Mouse (Mus musculus) ES-E14 (cell line): ENCODE results near the gene Adgrl3. TPM values are rescaled to one million over a fixed set of nuclear protein-coding genes. Genes with fewer than 3 reads are reported as not detected.

Experiments
- DNase-seq: peaks from one replicate; pipeline ENCODE4 v3.0.0-alpha.2; 2013; ENCODE audit warnings: low read depth, low spot score
- H3K27ac ChIP-seq: 2 replicates; pipeline ENCODE4 v1.5.1; 2012; ENCODE audit warnings: low read depth, mild to moderate bottlenecking, low read length, moderate library complexity, mixed read lengths; ENCODE audit not compliant: poor library complexity, insufficient read depth, severe bottlenecking
- H3K36me3 ChIP-seq: 2 replicates; pipeline ENCODE4 v1.6.1; 2012; ENCODE audit warnings: mild to moderate bottlenecking, low read length, moderate library complexity, mixed read lengths; ENCODE audit not compliant: control insufficient read depth, poor library complexity, insufficient read depth, severe bottlenecking
- H3K4me1 ChIP-seq, 2 experiments: fragments of 150-350 bp in 1 of 2; sonication (generic) in 1 of 2; 2 replicates each; pipeline ENCODE4 v1.6.1; 2012; ENCODE audit warnings: low read length in 2 of 2, mild to moderate bottlenecking in 1 of 2, mixed read lengths in 1 of 2; ENCODE audit not compliant: control insufficient read depth in 2 of 2, insufficient read depth in 2 of 2, poor library complexity in 1 of 2
- H3K4me3 ChIP-seq, 2 experiments: fragments of 150-350 bp in 1 of 2; sonication (generic) in 1 of 2; 2 replicates each; pipeline ENCODE4 v1.5.1; 2012; ENCODE audit warnings: low read length in 2 of 2, low read depth in 1 of 2, mild to moderate bottlenecking in 1 of 2, mixed read lengths in 1 of 2; ENCODE audit not compliant: insufficient read depth in 1 of 2, poor library complexity in 1 of 2, severe bottlenecking in 1 of 2
- H3K9ac ChIP-seq: 2 replicates; pipeline ENCODE4 v1.6.1; 2012; ENCODE audit warnings: low read depth, mild to moderate bottlenecking, low read length, mixed read lengths; ENCODE audit not compliant: poor library complexity, insufficient read depth, severe bottlenecking
- H3K9me3 ChIP-seq: fragments of 150-350 bp; sonication (generic); 2 replicates; pipeline ENCODE4 v1.6.1; 2012; ENCODE audit warnings: low read depth, mild to moderate bottlenecking, low read length; ENCODE audit not compliant: control insufficient read depth, insufficient read depth
- CHD2 ChIP-seq: IDR thresholded peaks from 2 replicates; pipeline ENCODE4 v1.6.1; 2014; ENCODE audit warnings: mild to moderate bottlenecking, low read depth, low read length, inconsistent platforms
- HCFC1 ChIP-seq: IDR thresholded peaks from 2 replicates; pipeline ENCODE4 v1.6.1; 2012; ENCODE audit warnings: low read length, inconsistent platforms, borderline replicate concordance; ENCODE audit not compliant: insufficient read depth
- MAFK ChIP-seq: IDR thresholded peaks from 2 replicates; pipeline ENCODE4 v1.6.1; 2014; ENCODE audit warnings: mild to moderate bottlenecking, low read depth, low read length, inconsistent platforms; ENCODE audit not compliant: insufficient read depth
- ZC3H11A ChIP-seq: IDR thresholded peaks from 2 replicates; pipeline ENCODE4 v1.6.1; 2012; ENCODE audit warnings: low read depth, mild to moderate bottlenecking, inconsistent platforms, low read length, borderline replicate concordance
- ZNF384 ChIP-seq: IDR thresholded peaks from 2 replicates; pipeline ENCODE4 v1.6.1; 2012; ENCODE audit warnings: low read depth, low read length, inconsistent platforms
- in situ Hi-C, 2 experiments: fragments of 600-800 bp; cut with MboI; formaldehyde crosslinking; loops; one replicate each; pipeline ENCODE4 v1.15.1; 2025; ENCODE audit warnings: low sequenced_read_pairs in 2 of 2, inconsistent platforms in 1 of 2; ENCODE audit not compliant: unreplicated experiment in 2 of 2
- total RNA-seq: library from RNA; depleted of rRNA; stranded (reverse); fragments of 300-350 nt; gene quantifications from 2 replicates; pipeline ENCODE4 v1.2.3, GENCODE M21; 2012

The Adgrl3 gene
- total RNA-seq, 1 experiment, result 5.4 TPM

GRCm38 (mm10) chr5:81676896-81677295 is 657.0 kb downstream of the Adgrl3 start:
- TF ChIP-seq ZC3H11A, result no peak
- no peak for TF ChIP-seq MAFK
- no peak for TF ChIP-seq ZNF384
- no peak for TF ChIP-seq HCFC1
- no peak for TF ChIP-seq CHD2
- Histone ChIP-seq H3K36me3 (no peaks in the 10 kb centered on the region), H3K4me3 (no peak overlapping the region), H3K4me1 (no peaks in the 10 kb centered on the region), H3K9me3 (no peaks in the 10 kb centered on the region), H3K9ac (no peak overlapping the region), H3K27ac (no peak overlapping the region)
- in situ Hi-C loops, result no loop called here
- DNase-seq, result no peak

GRCm38 (mm10) chr5:81686206-81686605 is 666.3 kb downstream of the Adgrl3 start:
- Histone ChIP-seq H3K9me3 (no peaks in the 10 kb centered on the region), H3K4me3 (no peak overlapping the region), H3K27ac (no peak overlapping the region), H3K4me1 (no peaks in the 10 kb centered on the region), H3K9ac (no peak overlapping the region), H3K36me3 (no peaks in the 10 kb centered on the region)
- TF ChIP-seq ZNF384 (no peak), HCFC1 (no peak), MAFK (no peak), ZC3H11A (no peak), CHD2 (no peak)
- no peak for DNase-seq
- in situ Hi-C loops, result no loop called here

- H3K9ac ChIP-seq, result no peak overlapping the region
- no peaks in the 10 kb centered on the region for H3K36me3 ChIP-seq
- H3K27ac ChIP-seq, result no peak overlapping the region
- H3K9me3 ChIP-seq, result no peaks in the 10 kb centered on the region
- DNase-seq, result no peak
- no peaks in the 10 kb centered on the region for H3K4me1 ChIP-seq
- in situ Hi-C loops, result no loop called here
- no peak overlapping the region for H3K4me3 ChIP-seq
- TF ChIP-seq HCFC1 (no peak), ZC3H11A (no peak), ZNF384 (no peak), MAFK (no peak), CHD2 (no peak)
Observed at GRCm38 (mm10) chr5:81686845-81687244, 666.9 kb downstream of the Adgrl3 start.

GRCm38 (mm10) chr5:81729620-81730019 is 709.7 kb downstream of the Adgrl3 start:
- H3K4me3 ChIP-seq, result no peak overlapping the region
- H3K36me3 ChIP-seq, result no peaks in the 10 kb centered on the region
- in situ Hi-C loops, result no loop called here
- no peak overlapping the region for H3K9ac ChIP-seq
- no peaks in the 10 kb centered on the region for H3K4me1 ChIP-seq
- no peak overlapping the region for H3K27ac ChIP-seq
- H3K9me3 ChIP-seq, result no peaks in the 10 kb centered on the region
- TF ChIP-seq ZNF384 (no peak), MAFK (no peak)
- no peak for DNase-seq

- Histone ChIP-seq H3K27ac (no peak overlapping the region), H3K9ac (no peak overlapping the region), H3K4me3 (no peak overlapping the region), H3K9me3 (no peaks in the 10 kb centered on the region), H3K4me1 (no peaks in the 10 kb centered on the region), H3K36me3 (no peaks in the 10 kb centered on the region)
- TF ChIP-seq HCFC1 (no peak), MAFK (no peak), ZNF384 (no peak), ZC3H11A (no peak), CHD2 (no peak)
- DNase-seq, result no peak
- in situ Hi-C loops, result no loop called here
Observed at GRCm38 (mm10) chr5:81736008-81736407, 716.1 kb downstream of the Adgrl3 start.
